Mouse (Mus musculus): ENCODE measurements around the gene Rab11fip4. TPM values are rescaled to one million over a fixed set of nuclear protein-coding genes. Genes with fewer than 3 reads are reported as not detected.

Gene Rab11fip4
- total RNA-seq, 2 experiments from 2014 or later = 0.07 to 0.38 TPM

DNA sequence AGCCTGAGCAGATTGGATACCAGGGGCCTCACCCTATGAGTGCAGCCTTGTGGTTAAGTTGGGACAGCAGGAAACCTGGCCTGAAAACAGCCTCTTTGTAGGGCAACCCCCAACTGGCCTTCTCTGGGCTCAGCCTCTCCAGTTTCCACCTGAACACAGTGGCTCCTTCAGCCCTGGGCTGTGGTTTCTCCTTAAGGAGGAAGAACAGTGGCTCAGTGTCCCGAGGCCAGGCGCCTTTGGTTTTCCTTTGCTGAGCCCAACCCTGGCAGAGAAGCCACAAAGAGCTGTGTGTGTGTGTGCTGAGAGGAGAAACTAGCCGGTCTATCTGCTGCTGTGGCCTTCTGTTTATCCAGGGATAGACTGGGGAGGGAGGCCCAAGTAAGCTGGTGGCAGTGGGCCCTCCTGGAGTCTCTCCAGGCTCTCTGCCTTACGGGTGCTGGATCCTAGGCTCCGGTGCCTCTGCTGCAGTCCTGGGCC lies 59.4 kb downstream of the Rab11fip4 start:
- intact Hi-C loops (cut with DNase I) = no loop called here
- DNase-seq = no peak

- intact Hi-C loops (cut with DNase I) = no loop called here
- no peak for DNase-seq
Measured at GRCm38 (mm10) chr11:79652257-79652656, 61.2 kb downstream of the Rab11fip4 start.

DNA sequence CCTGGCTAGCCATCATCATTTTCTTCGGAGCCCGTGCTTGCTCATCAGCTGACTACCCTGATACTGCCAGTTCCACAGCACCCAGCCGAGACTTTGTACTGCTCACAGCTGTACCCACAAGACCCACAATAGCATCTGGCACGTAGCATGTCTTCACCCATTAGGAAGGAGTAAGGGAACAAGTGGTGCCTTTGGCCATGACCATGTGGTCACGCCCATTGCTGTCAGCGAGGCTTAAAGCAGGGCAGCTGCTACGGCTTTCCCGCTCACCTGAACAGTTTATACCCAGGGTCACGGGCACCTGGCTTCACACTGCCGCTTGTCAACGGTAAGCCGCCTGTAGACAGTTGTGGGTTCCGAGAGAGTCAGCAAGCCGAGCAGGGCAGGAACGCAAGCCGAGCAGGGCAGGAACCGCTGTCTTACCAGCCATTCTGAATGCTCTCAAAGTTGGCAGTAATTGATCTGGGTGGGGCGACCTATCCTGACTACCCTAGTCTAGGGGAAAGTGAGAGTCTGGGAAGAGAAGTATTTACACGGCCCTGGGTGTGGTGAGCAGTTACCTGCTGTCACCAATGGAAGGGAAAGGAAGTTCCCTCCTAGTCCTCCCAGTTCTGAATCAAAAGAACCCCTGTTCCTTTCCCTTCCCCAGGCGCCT lies 62.0 kb downstream of the Rab11fip4 start:
- DNase-seq = no peak
- intact Hi-C loops (cut with DNase I) = no loop called here

DNA sequence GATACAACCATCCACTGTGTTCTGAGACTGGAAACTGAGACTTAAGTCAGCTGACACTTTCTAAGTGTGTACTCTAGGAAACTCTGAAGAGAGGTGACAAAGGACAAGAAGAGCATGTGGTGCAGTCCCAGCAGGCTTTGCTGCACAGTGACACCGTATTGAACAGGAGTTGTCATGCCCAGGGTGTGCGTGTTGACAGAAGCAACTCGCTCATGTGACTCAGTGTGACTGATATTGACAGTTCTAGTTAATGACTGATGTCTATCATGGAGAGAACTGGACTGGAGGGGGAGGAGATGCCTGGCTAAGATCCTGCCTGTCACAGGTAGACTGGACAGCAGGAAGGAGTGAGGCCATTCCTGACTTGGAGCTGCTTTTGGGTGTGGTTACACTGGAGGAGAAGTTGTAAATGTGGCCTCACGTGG lies 63.4 kb downstream of the Rab11fip4 start:
- DNase-seq = no peak
- intact Hi-C loops (cut with DNase I) = no loop called here

GRCm38 (mm10) chr11:79655592-79655991 lies 64.6 kb downstream of the Rab11fip4 start:
- intact Hi-C loops (cut with DNase I) = no loop called here

GRCm38 (mm10) chr11:79656491-79656890 lies 65.5 kb downstream of the Rab11fip4 start:
- no peak for DNase-seq
- intact Hi-C loops (cut with DNase I) = no loop called here

More at GRCm38 (mm10) chr11:79655592-79655991, 64.6 kb downstream of the Rab11fip4 start:
- no peak for DNase-seq

DNA sequence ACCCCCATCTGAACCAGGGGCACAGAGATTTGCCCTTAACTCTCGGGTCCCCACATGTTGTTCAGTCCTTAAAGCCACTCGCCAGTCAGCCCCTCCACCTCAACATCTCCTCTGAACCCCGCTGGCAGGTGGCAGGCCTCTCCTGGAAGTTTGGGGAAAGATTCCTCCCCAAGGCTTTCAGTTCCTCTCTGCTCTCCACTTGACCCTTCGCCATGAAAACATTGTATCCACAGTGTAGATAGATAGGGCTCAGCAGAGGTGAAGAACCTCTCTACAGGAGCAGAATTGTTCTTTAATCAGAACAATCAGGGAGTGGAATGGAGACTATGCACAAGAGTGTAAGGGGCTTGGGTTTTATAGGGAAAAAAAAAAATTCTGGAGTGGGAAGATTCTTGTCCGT lies 66.0 kb downstream of the Rab11fip4 start:
- DNase-seq = no peak
- intact Hi-C loops (cut with DNase I) = no loop called here

- no peak for DNase-seq
- intact Hi-C loops (cut with DNase I) = no loop called here
Measured at GRCm38 (mm10) chr11:79658205-79658825, 67.3 kb downstream of the Rab11fip4 start.

GRCm38 (mm10) chr11:79660361-79661205 lies 69.6 kb downstream of the Rab11fip4 start:
- peak; percentile 40 to 43 for DNase-seq
- intact Hi-C loops (cut with DNase I) = no loop called here

DNA sequence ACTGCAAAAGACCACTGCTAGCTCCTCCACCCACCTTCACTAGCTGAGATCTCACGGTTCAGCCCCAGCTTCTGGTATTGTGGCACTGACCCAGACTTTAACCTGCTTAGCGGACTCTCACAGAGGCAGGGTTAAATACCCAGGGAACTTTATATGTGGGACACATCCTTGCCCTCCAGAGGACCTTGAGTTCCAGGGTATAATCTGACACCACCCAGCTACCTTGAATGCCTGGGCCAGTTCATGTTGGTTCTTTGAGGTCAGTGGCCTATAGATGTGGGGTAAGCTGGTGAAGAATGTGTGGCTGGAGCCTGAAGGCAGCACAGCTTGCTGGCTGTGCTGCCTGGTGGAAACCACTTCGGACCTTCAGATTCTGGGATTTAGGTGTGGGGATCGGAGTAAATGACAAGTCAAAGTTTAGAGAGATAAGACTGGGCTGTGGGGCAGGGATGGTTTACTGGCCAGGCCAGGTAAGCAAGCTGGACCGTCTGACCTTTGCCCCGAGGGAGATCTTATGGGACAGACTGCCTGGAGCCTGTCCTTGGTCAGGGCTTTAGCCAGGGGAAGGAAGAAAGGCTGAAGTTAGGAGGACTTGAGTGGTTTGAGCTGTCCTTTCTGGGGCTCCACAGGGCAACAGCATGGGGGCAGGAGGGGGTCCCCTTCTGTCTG lies 71.0 kb downstream of the Rab11fip4 start:
- DNase-seq = no peak
- intact Hi-C loops (cut with DNase I) = no loop called here

DNA sequence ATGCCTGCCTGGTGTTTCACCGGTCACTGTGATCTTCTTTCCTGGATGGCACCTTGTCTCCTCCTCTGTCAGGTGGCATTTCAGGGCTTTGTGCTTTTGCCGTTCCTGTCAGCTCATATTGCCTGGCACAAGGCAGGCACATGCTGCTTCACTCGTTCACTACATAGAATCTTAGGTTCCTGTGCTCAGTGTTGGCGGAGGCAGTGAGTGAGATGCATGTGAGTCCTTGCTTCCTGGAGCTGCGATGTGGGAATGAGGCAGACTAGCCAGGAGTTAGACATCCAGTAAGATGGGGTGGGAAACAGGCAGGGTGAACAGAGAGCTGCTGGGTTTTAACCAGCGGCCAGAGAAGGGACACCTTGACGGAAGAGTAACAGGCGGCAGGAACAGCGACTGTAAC lies 72.1 kb downstream of the Rab11fip4 start:
- DNase-seq = no peak
- intact Hi-C loops (cut with DNase I) = no loop called here

- no peak for DNase-seq
- intact Hi-C loops (cut with DNase I) = no loop called here
Measured at GRCm38 (mm10) chr11:79663570-79663969, 72.6 kb downstream of the Rab11fip4 start.

DNA sequence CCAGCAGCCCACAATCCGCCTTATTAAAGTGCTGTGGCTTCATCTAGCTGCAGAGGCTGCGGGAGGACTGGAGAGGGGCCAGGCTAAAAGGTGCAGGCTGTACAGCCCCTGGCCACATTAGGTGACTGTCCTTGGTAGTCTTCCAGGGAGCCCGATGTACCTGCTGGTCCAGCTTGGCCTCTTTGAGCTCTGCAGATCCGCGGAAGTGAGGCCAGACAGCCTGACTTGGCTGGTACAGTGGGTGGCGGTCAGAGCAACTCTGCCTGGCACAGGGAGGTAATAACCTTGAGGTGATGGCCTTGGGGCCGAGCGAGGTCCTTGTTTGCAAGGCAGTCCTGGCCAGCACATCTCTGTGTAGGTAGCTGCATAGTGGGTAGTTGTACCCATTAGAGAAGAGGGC lies 75.5 kb downstream of the Rab11fip4 start:
- intact Hi-C loops (cut with DNase I) = loop anchor here (5.0 kb wide), 1 partner anchor 39 kb away; no protein-coding TSS in a partner anchor
- no peak for DNase-seq

DNA sequence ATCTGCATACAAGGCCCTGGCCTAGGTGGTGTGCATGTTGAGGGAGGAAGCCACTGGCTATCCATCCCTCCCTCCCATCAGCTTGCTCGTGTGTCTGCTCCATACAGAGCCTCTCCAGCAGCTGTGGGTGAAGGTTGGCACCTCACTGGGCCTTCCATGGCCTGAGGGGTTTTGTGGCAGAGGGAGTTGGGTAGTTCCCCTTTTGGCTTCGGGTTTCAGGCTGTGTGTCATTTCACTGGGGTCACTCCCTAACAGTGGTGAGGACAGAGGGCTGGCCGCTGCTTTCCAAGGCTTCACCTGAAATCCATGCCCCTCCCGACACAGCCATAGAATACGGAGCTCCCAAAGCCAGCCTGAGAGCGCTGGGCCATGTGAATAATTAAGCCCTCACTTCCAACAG lies 78.2 kb downstream of the Rab11fip4 start:
- intact Hi-C loops (cut with DNase I) = loop anchor here (5.0 kb wide), 1 partner anchor 42 kb away; no protein-coding TSS in a partner anchor
- no peak for DNase-seq

- DNase-seq = no peak
- intact Hi-C loops (cut with DNase I) = loop anchor here (5.0 kb wide), 1 partner anchor 43 kb away; no protein-coding TSS in a partner anchor
Measured at GRCm38 (mm10) chr11:79669947-79670346, 78.9 kb downstream of the Rab11fip4 start.

DNA sequence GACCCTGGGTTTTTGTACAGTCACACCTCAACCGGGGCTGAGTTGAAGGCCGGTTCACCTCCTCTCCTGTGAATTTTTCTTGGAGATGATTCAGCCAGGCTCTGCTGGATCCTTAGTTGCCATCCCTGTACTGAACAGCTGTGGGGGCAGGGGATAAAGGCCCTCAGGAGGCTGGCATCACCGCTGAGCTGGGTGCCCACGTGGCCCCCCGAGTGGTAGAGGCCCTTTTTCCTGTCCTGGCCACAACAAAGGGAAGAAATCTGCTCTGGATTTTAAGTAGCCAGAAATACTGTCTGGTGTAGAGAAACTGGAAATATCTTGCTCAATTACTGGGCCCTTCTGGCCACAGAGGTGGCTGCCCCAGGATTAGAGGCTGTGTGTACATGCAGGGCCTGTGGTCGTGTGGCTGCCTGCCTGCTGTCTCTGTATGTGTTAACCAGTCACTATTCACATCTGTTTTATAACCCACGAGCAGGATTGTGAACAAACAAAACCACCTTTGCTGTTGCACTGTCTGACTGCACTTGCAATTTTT lies 79.5 kb downstream of the Rab11fip4 start:
- intact Hi-C loops (cut with DNase I) = no loop called here
- no peak for DNase-seq

DNA sequence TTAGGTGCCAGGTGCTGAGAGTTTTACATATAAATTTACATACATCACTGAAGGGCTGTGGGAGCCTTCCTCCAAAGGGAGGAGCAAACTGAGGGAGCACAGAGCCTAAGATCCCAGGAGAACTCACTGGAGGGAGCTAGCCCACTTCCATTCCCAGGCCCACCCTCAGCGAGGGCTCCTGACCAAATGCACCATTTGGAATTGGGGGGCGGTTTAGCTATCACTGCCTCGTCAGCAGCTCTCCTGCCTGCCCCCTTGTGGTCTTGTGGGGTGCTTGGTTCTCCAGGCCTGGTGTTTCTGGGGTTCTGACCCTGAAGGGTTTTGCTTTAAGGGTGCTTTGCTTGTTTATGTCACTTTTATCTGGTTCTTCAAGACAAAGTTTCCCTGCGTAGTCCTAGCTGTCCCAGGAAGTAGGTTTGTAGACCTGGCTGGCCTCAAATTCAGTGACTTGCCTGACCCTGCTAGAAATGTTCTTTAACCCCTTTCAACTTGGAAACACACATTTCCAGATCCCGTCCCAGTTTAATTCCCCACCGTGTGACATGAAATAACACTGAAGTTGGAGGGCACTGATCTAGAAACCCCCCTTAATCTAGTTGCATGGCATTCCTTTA lies 80.8 kb downstream of the Rab11fip4 start:
- intact Hi-C loops (cut with DNase I) = no loop called here
- peak; percentile 16 to 52 for DNase-seq

DNA sequence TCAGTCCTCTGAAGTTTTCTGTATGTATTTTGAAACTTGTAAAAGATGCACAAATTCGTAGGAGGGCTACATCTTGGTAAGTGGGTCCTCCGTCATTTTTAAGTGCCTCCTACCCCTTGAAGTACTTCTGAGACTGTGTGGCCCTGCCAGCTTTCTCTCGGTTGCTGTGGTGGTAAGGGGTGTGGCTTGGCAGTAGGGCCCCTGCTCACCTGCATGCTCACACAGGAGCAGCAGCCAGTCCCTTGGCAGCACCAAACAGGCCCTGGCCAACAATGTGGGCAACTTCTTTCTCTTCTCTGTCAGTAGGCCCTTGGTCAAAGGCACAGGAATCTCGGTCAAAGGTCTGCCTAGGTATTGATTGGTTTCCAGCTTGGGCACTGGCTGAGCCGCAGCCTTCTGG lies 82.1 kb downstream of the Rab11fip4 start:
- no peak for DNase-seq
- intact Hi-C loops (cut with DNase I) = no loop called here

DNA sequence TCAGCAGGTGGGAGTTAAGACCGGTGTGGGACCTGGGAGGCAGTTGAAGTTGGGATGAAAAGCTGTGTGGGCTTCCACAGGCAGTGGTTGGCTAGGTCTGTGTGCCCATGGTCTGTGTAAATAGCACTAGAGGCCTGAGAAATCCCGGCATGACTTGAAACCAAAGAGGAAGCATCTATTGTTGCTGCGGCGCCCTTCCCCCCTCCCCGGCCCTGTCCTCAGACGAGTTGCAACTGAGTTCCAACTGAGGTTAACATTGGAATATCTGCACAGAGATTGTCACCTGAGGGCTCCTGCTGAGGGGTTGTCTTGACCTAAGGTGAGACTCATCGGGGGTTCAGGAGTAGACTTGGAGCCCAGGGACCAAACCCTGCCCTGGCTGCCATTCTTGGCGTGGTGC lies 82.7 kb downstream of the Rab11fip4 start:
- no peak for DNase-seq
- intact Hi-C loops (cut with DNase I) = no loop called here

DNA sequence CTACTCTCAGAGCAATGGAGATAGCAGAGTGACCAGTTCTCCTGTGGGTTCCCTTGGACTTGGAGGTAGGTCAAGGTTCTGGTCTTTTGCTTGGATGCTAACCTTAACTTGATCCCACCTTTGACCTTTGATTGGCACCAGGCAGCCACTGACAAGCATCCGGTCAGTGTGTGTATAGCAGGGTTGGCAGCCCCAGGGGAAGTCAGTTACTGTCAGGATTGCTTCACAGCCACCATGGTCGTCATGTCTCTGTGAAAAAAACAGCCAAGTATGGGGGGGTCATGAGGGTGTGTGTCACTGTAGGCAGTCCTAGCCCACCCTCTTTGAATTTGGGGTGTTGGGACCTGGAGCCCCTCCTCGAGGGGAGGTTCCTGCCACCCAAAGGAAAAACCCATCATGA lies 83.2 kb downstream of the Rab11fip4 start:
- intact Hi-C loops (cut with DNase I) = no loop called here

More for the DNA sequence above, 83.2 kb downstream of the Rab11fip4 start:
- no peak for DNase-seq

Data from heart, postnatal 10 days (tissue).